Mouse (Mus musculus) forebrain, embryonic 12.5 days (tissue): ENCODE results near the gene Dgkg. TPM values are rescaled to one million over a fixed set of nuclear protein-coding genes. Genes with fewer than 3 reads are reported as not detected.

Experiments used
- microRNA-seq: library from miRNA; unstranded; fragments of <30 nt; microRNA quantifications from one replicate; pipeline ENCODE4, GENCODE M21; 2017
- polyA plus RNA-seq: library from polyadenylated mRNA; unstranded; fragments of >200 nt; fragmentation: Nextera tagmentation; extraction: Ambion mirVana; gene quantifications from 2 replicates; pipeline ENCODE4 v1.2.1, GENCODE M21; 2016

Dgkg gene
- polyA plus RNA-seq, 1 experiment from 2014 or later = 0.17 TPM

Small RNAs within 50 kb of the gene (microRNA-seq; reads per million reads assigned to microRNA genes)
- gene Mir6362 (not detected), gene Mir8095 (not detected)

Other genes with a start within 250 kb of the Dgkg start
- 17.9 and 28.4 TPM in 2 replicates for gene Etv5, start 217.5 kb downstream of the Dgkg start, polyA plus RNA-seq
- gene Crygs, start 154.4 kb upstream of the Dgkg start, polyA plus RNA-seq = not detected in 2 replicates
- gene Tbccd1, start 200.4 kb upstream of the Dgkg start, polyA plus RNA-seq = 30.8 and 36.2 TPM in 2 replicates
- 87.7 and 87.8 TPM in 2 replicates for gene Dnajb11, start 200.6 kb upstream of the Dgkg start, polyA plus RNA-seq
- gene Ahsg, start 234.1 kb upstream of the Dgkg start, polyA plus RNA-seq = not detected in 2 replicates